In genomic region chrX:11935337-11935736, GRCm38 (mm10) we compare ENCODE assay signal across 9 mouse cellular contexts.
DNase-seq lines count a peak whose midpoint lies in the region; ATAC-seq and TF ChIP-seq lines count a peak whose summit lies in the region.
"Had no signal": no experiment of that assay in that cellular context is flagged by ENCODE, and none has a peak within 500 bp of the region (broad histone marks: within the 10 kb centered on the region; RNA-seq: fewer than 3 reads in every experiment).

No protein-coding gene starts in this region.

- TF ChIP-seq CTCF in kidney, postnatal 0 days (IDR thresholded peaks at IDR 0.05; ENCODE audit: low read depth): no peak

- H3K27me3 ChIP-seq in kidney, postnatal 0 days (ENCODE audit: insufficient read depth, low read length): no peaks in the 10 kb centered on the region

- H3K36me3 ChIP-seq in kidney, postnatal 0 days (ENCODE audit: insufficient read depth, low read length): no peaks in the 10 kb centered on the region

- H3K4me3 ChIP-seq in kidney, postnatal 0 days (replicated peaks; ENCODE audit: low read depth, low read length): no peak overlapping the region
- H3K4me3 ChIP-seq: megakaryocyte, embryonic 14.5 days had no signal

- no peak overlapping the region for H3K9ac ChIP-seq in kidney, postnatal 0 days (ENCODE audit: low read depth, low read length)

- WGBS in kidney, postnatal 0 days: 43% methylated on average over 5 of the region's 5 CpGs

- intact Hi-C loops in heart, postnatal 25 days (cut with DNase I): loop anchor here (5.0 to 10.0 kb wide), 2 partner anchors 67 to 209 kb away; no protein-coding TSS in a partner anchor

- H3K4me1 ChIP-seq in kidney, postnatal 0 days (replicated peaks; ENCODE audit: insufficient read depth, low read length): no peaks in the 10 kb centered on the region
- H3K4me1 ChIP-seq: megakaryocyte, embryonic 14.5 days had no signal

- no peaks in the 10 kb centered on the region for H3K9me3 ChIP-seq in kidney, postnatal 0 days (replicated peaks; ENCODE audit: low read length)

- DNase-seq in heart, adult 18-20 months: peak; percentile 63 to 73
- no peak for DNase-seq in heart, postnatal 25 days (ENCODE audit: low spot score)
- peak; percentile 52 for DNase-seq in 3T3-L1 (ENCODE audit: low read depth, low spot score)
- DNase-seq in cerebellum, adult 9-11 months: peak; percentile 8
- peak; percentile 51 for DNase-seq in kidney, postnatal 0 days (ENCODE audit: low spot score)
- no peak for DNase-seq in thymus, adult 18-20 months
- no peak for DNase-seq in thymus, postnatal 25 days
- DNase-seq in neural tube, embryonic 10.5 days (ENCODE audit: extremely low spot score, low spot score): no peak

- H3K4me2 ChIP-seq in kidney, postnatal 0 days (ENCODE audit: low read length): no peak overlapping the region

- no peak for ATAC-seq in kidney, postnatal 0 days (replicated peaks; ENCODE audit: low FRiP score, low read depth)

- no peak overlapping the region for H3K27ac ChIP-seq in kidney, postnatal 0 days

Comparison
In these comparisons a context has a peak if more than half of its experiments do, and no peak if none do; other contexts are left out.
1. DNase-seq: peak in heart, adult 18-20 months (2 of 2), 3T3-L1 (single experiment), cerebellum, adult 9-11 months (single experiment) and kidney, postnatal 0 days (single experiment); none in heart, postnatal 25 days (single experiment), thymus, adult 18-20 months (0 of 2), thymus, postnatal 25 days (single experiment) and neural tube, embryonic 10.5 days (single experiment).